Mouse (Mus musculus) kidney, embryonic 15.5 days (tissue): ENCODE measurements around the gene Nectin3. TPM values are rescaled to one million over a fixed set of nuclear protein-coding genes. Genes with fewer than 3 reads are reported as not detected.

ENCODE experiments used
- ATAC-seq: fragments of 200-750 bp; cut with Nextera tagmentation; replicated peaks from 2 replicates; pipeline ENCODE4 v1.8.0; 2017; ENCODE audit warnings: moderate TSS enrichment; ENCODE audit not compliant: low FRiP score
- H3K27ac ChIP-seq: fragments of 300-500 bp; sonication (generic); 2 replicates; pipeline ENCODE4 v1.5.1; 2015; ENCODE audit warnings: mild to moderate bottlenecking, inconsistent platforms
- H3K27me3 ChIP-seq: fragments of 300-500 bp; sonication (generic); 2 replicates; pipeline ENCODE4 v1.6.1; 2015; ENCODE audit warnings: inconsistent platforms
- H3K36me3 ChIP-seq: fragments of 300-500 bp; sonication (generic); 2 replicates; pipeline ENCODE4 v1.6.1; 2015; ENCODE audit warnings: inconsistent platforms
- H3K4me1 ChIP-seq: fragments of 300-500 bp; sonication (generic); 2 replicates; pipeline ENCODE4 v1.6.1; 2015; ENCODE audit warnings: inconsistent platforms
- H3K4me2 ChIP-seq: fragments of 300-500 bp; sonication (generic); 2 replicates; pipeline ENCODE4 v1.6.1; 2015; ENCODE audit warnings: moderate library complexity, mild to moderate bottlenecking, inconsistent platforms
- H3K4me3 ChIP-seq: fragments of 300-500 bp; sonication (generic); replicated peaks from 2 replicates; pipeline ENCODE4 v1.5.1; 2015; ENCODE audit warnings: mild to moderate bottlenecking, inconsistent platforms
- H3K9ac ChIP-seq: fragments of 300-500 bp; sonication (generic); 2 replicates; pipeline ENCODE4 v1.6.1; 2015; ENCODE audit warnings: mild to moderate bottlenecking, inconsistent platforms
- H3K9me3 ChIP-seq: fragments of 300-500 bp; sonication (generic); replicated peaks from 2 replicates; pipeline ENCODE4 v1.6.1; 2016; ENCODE audit warnings: inconsistent platforms
- WGBS: fragments of 180-500 bp; shearing (Covaris S2); methylation state at CpG from one replicate; pipeline ENCODE4 v1.1.7; 2015; ENCODE audit warnings: mixed read lengths; 5-methylcytosine and 5-hydroxymethylcytosine counted together
- polyA plus RNA-seq: library from polyadenylated mRNA; unstranded; fragments of >200 nt; fragmentation: Nextera tagmentation; extraction: Ambion mirVana; gene quantifications from 2 replicates; pipeline ENCODE4 v1.2.1, GENCODE M21; 2015

The Nectin3 gene
- polyA plus RNA-seq, 1 experiment from 2014 or later = 38.6 TPM

DNA sequence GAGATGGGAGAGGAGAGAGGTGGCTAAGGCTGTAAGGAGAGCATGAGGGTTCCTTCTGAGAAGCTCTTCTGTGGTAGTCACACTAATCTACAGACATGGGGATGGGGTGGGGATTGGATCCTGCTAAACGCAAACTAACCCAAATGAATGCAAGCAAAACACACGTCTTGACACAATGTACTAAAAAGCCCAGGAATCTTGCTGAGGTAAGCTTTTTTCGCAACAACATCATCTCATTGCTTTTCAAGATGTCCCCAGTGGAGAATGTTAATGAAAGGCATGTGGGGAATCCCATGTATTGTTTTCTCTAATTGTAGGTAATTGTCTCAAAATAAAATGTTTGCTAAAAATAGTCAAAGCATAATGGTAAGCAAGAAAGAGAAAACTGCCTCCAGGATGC is 141.7 kb downstream of the Nectin3 start:
- Histone ChIP-seq H3K27me3 (no peaks in the 10 kb centered on the region), H3K9me3 (no peaks in the 10 kb centered on the region), H3K9ac (no peak overlapping the region), H3K4me1 (no peaks in the 10 kb centered on the region), H3K36me3 (no peaks in the 10 kb centered on the region), H3K27ac (no peak overlapping the region), H3K4me2 (no peak overlapping the region), H3K4me3 (no peak overlapping the region)
- no peak for ATAC-seq
- WGBS = 57% methylated on average over 3 of the region's 3 CpGs
